Mouse (Mus musculus) naive thymus-derived CD4-positive, alpha-beta T cell, adult 2 months (primary cell): ENCODE results near the gene Cd2.

ENCODE experiments used
- DNase-seq: peaks from one replicate; pipeline ENCODE4 v3.0.0-alpha.2; 2011; ENCODE audit warnings: low read depth

Cd2 gene

DNA sequence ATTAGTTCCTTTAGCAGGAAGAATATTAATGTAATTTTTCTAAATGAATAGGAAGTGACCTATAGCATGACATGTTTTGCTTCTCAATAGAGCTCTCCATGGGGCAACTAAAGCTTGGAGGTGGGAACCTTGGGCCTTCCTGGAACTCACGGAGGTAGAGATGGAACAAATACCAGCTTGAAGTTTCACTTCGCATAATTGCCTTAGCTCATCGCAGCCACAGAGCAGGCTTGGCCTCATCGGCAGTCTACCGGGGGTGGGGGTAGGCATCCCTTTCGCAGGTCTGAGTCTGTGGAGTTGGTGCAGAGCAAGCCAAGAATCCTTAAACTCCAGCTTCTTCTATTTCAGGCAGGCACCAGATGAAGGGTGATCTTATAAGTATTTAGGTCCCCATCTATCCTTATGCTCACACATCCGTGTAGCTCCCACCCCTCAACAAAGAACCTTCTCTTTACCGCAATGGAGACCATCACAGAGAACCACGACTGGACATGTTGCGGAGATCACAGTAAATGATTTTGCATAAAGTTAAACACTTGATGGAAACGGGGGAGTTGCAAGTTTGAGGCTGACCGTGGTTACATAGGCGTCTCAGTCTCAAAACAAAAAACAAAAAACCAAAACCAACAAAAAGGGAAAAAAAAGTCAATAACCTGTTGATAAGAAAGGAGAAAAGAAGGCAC is 58.7 kb downstream of the Cd2 start:
- no peak for DNase-seq

DNA sequence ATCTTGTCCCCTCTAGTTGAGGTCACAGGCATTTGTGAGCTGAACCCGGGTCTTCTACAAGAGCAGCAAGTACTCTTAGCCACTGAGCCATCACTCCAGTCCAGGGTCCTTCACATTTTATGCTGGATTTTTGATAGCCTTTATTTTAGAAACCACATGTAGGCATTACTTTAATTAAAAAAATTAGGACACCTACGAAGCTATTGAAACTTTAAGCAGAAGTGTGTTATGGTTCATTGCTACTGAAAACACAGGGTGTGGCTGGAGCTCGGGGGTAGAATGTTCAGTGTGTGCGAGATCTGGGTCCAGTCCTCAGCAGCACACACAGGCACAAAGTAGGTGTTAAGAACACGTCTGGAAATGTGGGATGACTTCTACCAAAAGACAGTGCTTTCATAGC is 59.7 kb downstream of the Cd2 start:
- no peak for DNase-seq
